Mouse (Mus musculus) stomach, postnatal 0 days (tissue): ENCODE measurements at regions not wholly inside any gene's neighbourhood (a gene's known extent, or its start where the extent isn't known, plus 50 kb on each side); places are given as distances from the start of the nearest gene placed in this dataset.

Experiments
- CTCF ChIP-seq: IDR thresholded peaks from 2 replicates; pipeline ENCODE4 v1.5.1; 2016; ENCODE audit warnings: antibody characterized with exemption, low read depth, mild to moderate bottlenecking, moderate library complexity
- EP300 ChIP-seq: optimal IDR thresholded peaks from 2 replicates; pipeline ENCODE3; 2016; ENCODE audit warnings: antibody characterized with exemption

- TF ChIP-seq CTCF: no peak
- TF ChIP-seq EP300: no peak
Measured at GRCm38 (mm10) chr5:119072712-119073111, 512.2 kb downstream of the Med13l start.
